Mouse (Mus musculus) olfactory bulb, adult 2 months (tissue): ENCODE data around the gene Sdccag8.

ENCODE experiments used
- CTCF ChIP-seq: fragments of 200-500 bp; IDR thresholded peaks from 2 replicates; pipeline ENCODE4 v1.5.1; 2012; ENCODE audit warnings: low read depth, mild to moderate bottlenecking, low read length, moderate library complexity; ENCODE audit not compliant: insufficient read depth
- POLR2A ChIP-seq: fragments of 200-500 bp; IDR thresholded peaks from 2 replicates; pipeline ENCODE4 v1.6.1; 2012; ENCODE audit warnings: mild to moderate bottlenecking, low read depth, low read length, moderate library complexity; ENCODE audit not compliant: insufficient read depth

- TF ChIP-seq POLR2A (no peak), CTCF (no peak)
Observed at GRCm38 (mm10) chr1:176828666-176829065, 14.2 kb downstream of the Sdccag8 start.
